Mouse (Mus musculus): ENCODE measurements around the gene Zfp536. TPM values are rescaled to one million over a fixed set of nuclear protein-coding genes. Genes with fewer than 3 reads are reported as not detected.

The Zfp536 gene
- total and polyA plus RNA-seq, 3 experiments = not detected

- H3K27me3 ChIP-seq (replicated peaks) = no peaks in the 10 kb centered on the region
- in situ Hi-C loops (cut with MboI; ENCODE audit: low pct_ligation_motif_present, low pct_unique_long_range_greater_than_20kb, low sequenced_read_pairs) (no loop called here), dilution Hi-C loops (cut with MboI; ENCODE audit: extremely low pct_ligation_motif_present, extremely low pct_unique_long_range_greater_than_20kb, low sequenced_read_pairs) (no loop called here)
- TF ChIP-seq TBP (conservative IDR thresholded peaks at IDR 0.05; ENCODE audit: low read depth, low read length) = no peak
- TF ChIP-seq MAFK (IDR thresholded peaks at IDR 0.05; ENCODE audit: insufficient replicate concordance, low read length) = no peak
- TF ChIP-seq GABPA (IDR thresholded peaks at IDR 0.05; ENCODE audit: insufficient replicate concordance, low read depth, low read length) = no peak
- TF ChIP-seq ETS1 (conservative IDR thresholded peaks at IDR 0.05; ENCODE audit: low read depth, low read length) = no peak
- no peaks in the 10 kb centered on the region for H3K4me1 ChIP-seq (ENCODE audit: control insufficient read depth in 1 of 2, insufficient read depth in 2 of 2)
- H3K9ac ChIP-seq (ENCODE audit: insufficient read depth, low read depth) = no peak overlapping the region
- H3K27ac ChIP-seq (ENCODE audit: insufficient read depth, low read depth) = no peak overlapping the region
- H3K9me3 ChIP-seq (replicated peaks; ENCODE audit: low read length) = peaks cover 83% of the 10 kb centered on the region
- no peak overlapping the region for H3K4me2 ChIP-seq (ENCODE audit: insufficient read depth, low read depth, poor library complexity, severe bottlenecking)
- DNase-seq (ENCODE audit: extremely low read depth) = no peak
- no peak overlapping the region for H3K4me3 ChIP-seq (replicated peaks in 1 of 3; ENCODE audit: low read depth in 2 of 3, low read length in 2 of 3, poor library complexity in 1 of 3)
- H3K79me2 ChIP-seq (replicated peaks; ENCODE audit: control insufficient read depth, extremely low read depth, insufficient read depth, poor library complexity, severe bottlenecking) = no peaks in the 10 kb centered on the region
- H3K36me3 ChIP-seq (replicated peaks in 1 of 2; ENCODE audit: control insufficient read depth in 1 of 2, insufficient read depth in 1 of 2, low read length in 1 of 2) = no peaks in the 10 kb centered on the region
Observed at GRCm38 (mm10) chr7:37772376-37773311, 797 bp downstream of the Zfp536 start.

- Histone ChIP-seq H3K4me3 (replicated peaks in 1 of 3; ENCODE audit: low read depth in 2 of 3, low read length in 2 of 3, poor library complexity in 1 of 3) (no peak overlapping the region), H3K4me2 (ENCODE audit: insufficient read depth, low read depth, poor library complexity, severe bottlenecking) (no peak overlapping the region), H3K9me3 (replicated peaks; ENCODE audit: low read length) (peaks cover 80% of the 10 kb centered on the region), H3K27ac (ENCODE audit: insufficient read depth, low read depth) (no peak overlapping the region), H3K27me3 (replicated peaks) (no peaks in the 10 kb centered on the region), H3K9ac (ENCODE audit: insufficient read depth, low read depth) (no peak overlapping the region), H3K4me1 (ENCODE audit: control insufficient read depth in 1 of 2, insufficient read depth in 2 of 2) (no peaks in the 10 kb centered on the region), H3K36me3 (replicated peaks in 1 of 2; ENCODE audit: control insufficient read depth in 1 of 2, insufficient read depth in 1 of 2, low read length in 1 of 2) (no peaks in the 10 kb centered on the region), H3K79me2 (replicated peaks; ENCODE audit: control insufficient read depth, extremely low read depth, insufficient read depth, poor library complexity, severe bottlenecking) (no peaks in the 10 kb centered on the region)
- in situ Hi-C loops (cut with MboI; ENCODE audit: low pct_ligation_motif_present, low pct_unique_long_range_greater_than_20kb, low sequenced_read_pairs) = no loop called here
- no peak for DNase-seq (ENCODE audit: extremely low read depth)
- dilution Hi-C loops (cut with MboI; ENCODE audit: extremely low pct_ligation_motif_present, extremely low pct_unique_long_range_greater_than_20kb, low sequenced_read_pairs) = no loop called here
- TF ChIP-seq MEF2A (IDR thresholded peaks at IDR 0.05; ENCODE audit: borderline replicate concordance, low read depth, low read length) = no peak
- no peak for TF ChIP-seq HCFC1 (IDR thresholded peaks at IDR 0.05; ENCODE audit: low read depth, low read length)
- TF ChIP-seq USF2 (conservative IDR thresholded peaks at IDR 0.05; ENCODE audit: low read depth, low read length) = no peak
- TF ChIP-seq SIN3A (IDR thresholded peaks at IDR 0.05; ENCODE audit: low read length) = no peak
- no peak for TF ChIP-seq MYC (IDR thresholded peaks at IDR 0.05; ENCODE audit: low read depth, low read length)
- TF ChIP-seq TCF12 (IDR thresholded peaks at IDR 0.05; ENCODE audit: low read depth, low read length) = no peak
- no peak for TF ChIP-seq E2F4 (IDR thresholded peaks at IDR 0.05; ENCODE audit: insufficient replicate concordance, low read depth, low read length)
- no peak for TF ChIP-seq POLR2A (IDR thresholded peaks at IDR 0.05; ENCODE audit: low read depth, low read length)
- no peak for TF ChIP-seq NELFE (IDR thresholded peaks at IDR 0.05; ENCODE audit: low read depth, low read length)
- no peak for TF ChIP-seq IRF4 (IDR thresholded peaks at IDR 0.05; ENCODE audit: low read depth, low read length)
- no peak for TF ChIP-seq ZMIZ1 (IDR thresholded peaks at IDR 0.05; ENCODE audit: low read depth, low read length)
- no peak for TF ChIP-seq GABPA (IDR thresholded peaks at IDR 0.05; ENCODE audit: insufficient replicate concordance, low read depth, low read length)
Observed at GRCm38 (mm10) chr7:37771491-37772375, 1.7 kb downstream of the Zfp536 start.

Data from CH12.LX (cell line).